Mouse (Mus musculus) G1E (cell line): ENCODE measurements around the gene Luzp1.

Experiments
- CTCF ChIP-seq: IDR thresholded peaks from 2 replicates; pipeline ENCODE4 v1.5.1; 2012; ENCODE audit warnings: low read depth, low read length, inconsistent platforms, mixed read lengths
- GATA1 ChIP-seq: IDR thresholded peaks from 2 replicates; pipeline ENCODE4 v1.6.1; 2012; ENCODE audit warnings: borderline replicate concordance, low read length, inconsistent platforms, mixed read lengths
- GATA2 ChIP-seq: IDR thresholded peaks from 2 replicates; pipeline ENCODE4 v1.6.1; 2012; ENCODE audit warnings: low read depth, low read length, inconsistent platforms, borderline replicate concordance
- POLR2AphosphoS5 ChIP-seq: IDR thresholded peaks from 2 replicates; pipeline ENCODE4 v1.6.1; 2012; ENCODE audit warnings: low read depth, low read length, inconsistent platforms; ENCODE audit not compliant: insufficient replicate concordance
- TAL1 ChIP-seq: conservative IDR thresholded peaks from 2 replicates; pipeline ENCODE4 v1.6.1; 2012; ENCODE audit warnings: low read depth, low read length, inconsistent platforms, mixed read lengths

GRCm38 (mm10) chr4:136452286-136452685 lies 17.3 kb upstream of the Luzp1 start:
- no peak for TF ChIP-seq CTCF
- TF ChIP-seq GATA1: no peak
- TF ChIP-seq TAL1: no peak
- no peak for TF ChIP-seq GATA2
- TF ChIP-seq POLR2AphosphoS5: no peak
